Mouse (Mus musculus) olfactory bulb, adult 2 months (tissue): Measurements from ENCODE around the gene Inpp5a.

Source experiments
- CTCF ChIP-seq: fragments of 200-500 bp; IDR thresholded peaks from 2 replicates; pipeline ENCODE4 v1.5.1; 2012; ENCODE audit warnings: low read depth, mild to moderate bottlenecking, low read length, moderate library complexity; ENCODE audit not compliant: insufficient read depth
- POLR2A ChIP-seq: fragments of 200-500 bp; IDR thresholded peaks from 2 replicates; pipeline ENCODE4 v1.6.1; 2012; ENCODE audit warnings: mild to moderate bottlenecking, low read depth, low read length, moderate library complexity; ENCODE audit not compliant: insufficient read depth

DNA sequence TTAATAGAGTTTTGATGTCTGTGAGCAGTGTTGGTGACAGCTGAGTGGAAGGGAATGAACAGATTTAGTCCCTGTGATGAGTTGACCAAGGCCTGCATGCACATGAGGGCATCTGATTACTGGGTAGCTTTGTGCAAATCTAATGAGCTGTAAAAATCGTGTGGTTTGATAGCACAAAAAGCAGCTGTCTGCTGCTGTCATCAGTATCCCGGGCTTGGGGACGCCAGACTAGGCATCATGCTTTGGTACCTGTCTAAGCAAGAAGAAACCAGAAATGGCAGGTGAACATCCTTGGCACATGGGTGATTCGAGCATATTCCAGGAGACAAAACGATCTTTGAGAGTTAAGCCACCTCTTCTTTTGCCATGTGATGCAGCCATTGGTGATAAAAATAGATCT lies 167.4 kb downstream of the Inpp5a start:
- TF ChIP-seq CTCF = no peak
- no peak for TF ChIP-seq POLR2A
